Mouse (Mus musculus): ENCODE results near the gene Fkbp3. TPM values are rescaled to one million over a fixed set of nuclear protein-coding genes. Genes with fewer than 3 reads are reported as not detected.

Fkbp3 gene
- polyA plus RNA-seq (2012): 129 and 152 TPM in 2 replicates

DNA sequence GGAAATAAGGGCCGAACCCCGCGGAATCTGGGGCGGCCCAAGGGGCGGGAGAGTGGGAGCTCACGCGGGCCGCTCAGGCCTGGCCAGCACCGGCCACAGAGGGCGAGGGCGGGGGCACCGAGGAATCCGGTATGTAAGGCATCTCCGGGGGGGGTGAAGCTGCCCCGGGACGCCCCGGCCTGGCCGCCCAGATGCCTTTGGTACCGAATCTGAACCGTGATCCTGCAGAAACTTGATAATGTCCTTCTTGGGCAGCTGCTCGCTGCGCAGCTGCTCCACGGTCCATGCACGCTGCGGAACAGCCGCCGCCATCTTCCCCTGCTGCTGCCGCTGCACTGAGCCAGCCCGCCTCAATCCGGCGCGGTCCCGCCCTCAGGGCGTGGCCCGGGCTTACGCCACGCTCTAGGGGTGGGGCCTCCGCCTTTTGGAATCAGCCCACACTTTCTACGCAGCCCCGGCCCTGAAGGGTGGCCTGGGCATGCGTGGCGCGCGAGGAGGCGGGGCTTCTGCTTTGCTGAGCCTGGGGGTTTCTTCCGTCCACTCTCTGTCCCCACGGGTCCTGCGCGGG is at the start of gene Fkbp3:
Gene Fkbp3, minus strand, starts transcription at position 397 of the 568 bp plus-strand sequence.

DNA sequence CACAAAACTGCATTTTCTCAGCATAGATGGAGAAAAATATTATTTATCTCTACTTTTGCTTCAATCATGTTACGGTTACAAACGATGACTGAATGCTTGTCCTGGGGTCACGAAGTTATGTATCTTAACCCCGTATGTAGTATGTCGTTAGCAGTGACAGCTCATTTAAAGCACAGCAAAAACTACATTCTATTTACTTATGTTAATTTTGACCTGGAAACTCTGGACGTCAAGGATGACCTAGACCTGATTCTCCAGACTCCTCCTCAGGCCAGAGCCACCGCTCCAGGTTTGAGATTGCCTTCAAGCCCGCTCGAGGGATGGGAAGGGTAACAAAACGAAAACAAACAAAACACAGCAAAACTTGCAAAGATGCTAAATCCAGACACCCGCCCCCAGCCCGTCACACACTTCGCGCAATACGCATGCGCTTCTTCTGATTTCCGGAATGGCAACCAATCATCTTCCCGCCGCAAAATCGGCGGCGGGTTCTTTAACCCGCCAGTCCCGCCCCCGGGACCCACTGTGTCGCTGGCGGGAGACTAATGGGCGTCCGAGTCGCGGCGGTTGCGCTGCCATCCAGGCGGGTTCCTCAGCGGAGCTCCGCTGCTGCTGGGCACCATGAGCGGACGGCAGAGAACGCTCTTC is 1.4 kb upstream of the Fkbp3 start, which contains the start of gene Fancm:
Gene Fancm, plus strand, starts transcription at position 519 of the 648 bp plus-strand sequence.

DNA sequence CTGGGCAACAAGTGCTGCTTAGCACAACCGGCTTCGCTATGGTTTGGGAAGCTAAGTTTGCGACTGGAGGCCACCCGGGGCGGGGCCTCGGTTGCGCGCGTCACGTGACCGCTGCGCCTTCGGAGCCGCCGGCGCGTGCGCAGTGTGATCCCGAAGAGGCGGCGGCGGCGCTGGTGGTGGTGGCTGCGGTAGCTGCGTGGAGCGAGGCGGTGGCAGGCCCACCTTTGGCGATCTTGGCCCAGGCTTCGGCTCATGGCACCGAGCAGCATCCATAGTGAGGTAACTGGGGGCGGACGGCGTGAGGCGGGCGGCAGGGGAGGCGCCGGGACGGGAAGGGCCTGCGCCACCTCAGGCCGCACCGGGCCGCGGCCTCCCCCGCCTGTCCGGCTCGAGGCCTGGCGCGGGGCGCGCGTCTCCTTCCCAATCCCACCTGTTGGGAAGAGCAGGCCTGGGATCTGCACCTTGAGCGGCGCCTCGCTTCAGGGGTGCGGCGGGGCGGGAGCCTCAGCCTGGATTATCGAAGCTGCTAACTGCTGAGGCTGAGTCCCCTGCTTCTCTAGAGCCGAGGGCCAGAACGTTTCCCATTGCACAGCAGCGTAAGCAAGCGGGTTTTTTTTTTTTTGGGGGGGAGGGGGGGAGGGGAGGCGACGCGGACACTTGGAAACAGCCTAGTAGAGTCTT is 37.5 kb downstream of the Fkbp3 start, which contains the start of gene Prpf39:
Gene Prpf39, plus strand, starts transcription at position 144 of the 681 bp plus-strand sequence.

Other genes starting within 250 kb of the Fkbp3 start
- 0.97 and 2.1 TPM in 2 replicates for gene Gm527, start 156.1 kb downstream of the Fkbp3 start, polyA plus RNA-seq (2012)
- 0.31 and 0.47 TPM in 2 replicates for gene Klhl28, start 108.5 kb downstream of the Fkbp3 start, polyA plus RNA-seq (2012)
- 4.6 and 5.2 TPM in 2 replicates for gene Togaram1, start 108.2 kb downstream of the Fkbp3 start, polyA plus RNA-seq (2012)
- 12.8 and 13.3 TPM in 2 replicates for gene Prpf39, start 37.7 kb downstream of the Fkbp3 start, polyA plus RNA-seq (2012)
- gene Fancm, start 1.6 kb upstream of the Fkbp3 start, polyA plus RNA-seq (2012): 2.4 TPM in 2 replicates
- gene Mis18bp1, start 98.6 kb upstream of the Fkbp3 start, polyA plus RNA-seq (2012): 3.4 and 4.4 TPM in 2 replicates
- 0.05 TPM in 1 of 2 replicates, not detected in the other for gene Wdr20rt, start 151.5 kb upstream of the Fkbp3 start, polyA plus RNA-seq (2012)